Mouse (Mus musculus) kidney, postnatal 0 days (tissue): ENCODE results near the gene Rsbn1. TPM values are rescaled to one million over a fixed set of nuclear protein-coding genes. Genes with fewer than 3 reads are reported as not detected.

Source experiments
- ATAC-seq: fragments of 200-750 bp; cut with Nextera tagmentation; replicated peaks from 2 replicates; pipeline ENCODE4 v1.8.0; 2017; ENCODE audit warnings: low read depth, moderate number of reproducible peaks, moderate TSS enrichment, moderate library complexity; ENCODE audit not compliant: low FRiP score
- DNase-seq: peaks from one replicate; pipeline ENCODE4 v3.0.0-alpha.2; 2016; ENCODE audit warnings: low spot score
- H3K27ac ChIP-seq: fragments of 300-500 bp; sonication (generic); 2 replicates; pipeline ENCODE4 v1.5.1; 2014; ENCODE audit warnings: mild to moderate bottlenecking
- H3K27me3 ChIP-seq: fragments of 300-500 bp; sonication (generic); 2 replicates; pipeline ENCODE4 v1.6.1; 2014; ENCODE audit warnings: low read length, mixed read lengths; ENCODE audit not compliant: insufficient read depth
- H3K36me3 ChIP-seq: fragments of 300-500 bp; sonication (generic); 2 replicates; pipeline ENCODE4 v1.6.1; 2014; ENCODE audit warnings: low read length, mixed read lengths; ENCODE audit not compliant: insufficient read depth
- H3K4me1 ChIP-seq: fragments of 300-500 bp; sonication (generic); replicated peaks from 2 replicates; pipeline ENCODE4 v1.6.1; 2014; ENCODE audit warnings: antibody characterized with exemption, low read length, mixed read lengths; ENCODE audit not compliant: insufficient read depth
- H3K4me2 ChIP-seq: fragments of 300-500 bp; sonication (generic); 2 replicates; pipeline ENCODE4 v1.6.1; 2014; ENCODE audit warnings: mild to moderate bottlenecking, low read length, moderate library complexity, mixed read lengths
- H3K4me3 ChIP-seq: fragments of 300-500 bp; sonication (generic); replicated peaks from 2 replicates; pipeline ENCODE4 v1.5.1; 2014; ENCODE audit warnings: low read depth, low read length
- H3K9ac ChIP-seq: fragments of 300-500 bp; sonication (generic); 2 replicates; pipeline ENCODE4 v1.6.1; 2014; ENCODE audit warnings: low read depth, low read length
- H3K9me3 ChIP-seq: fragments of 300-500 bp; sonication (generic); replicated peaks from 2 replicates; pipeline ENCODE4 v1.6.1; 2016; ENCODE audit warnings: low read length, inconsistent platforms, mixed read lengths
- CTCF ChIP-seq: IDR thresholded peaks from 2 replicates; pipeline ENCODE4 v1.5.1; 2016; ENCODE audit warnings: antibody characterized with exemption, low read depth, mild to moderate bottlenecking, moderate library complexity
- WGBS: fragments of 180-500 bp; shearing (Covaris S2); extraction: QIAGEN DNeasy Blood & Tissue Kit; methylation state at CpG from one replicate; pipeline ENCODE4 v1.1.7; 2014; 5-methylcytosine and 5-hydroxymethylcytosine counted together
- polyA plus RNA-seq: library from polyadenylated mRNA; unstranded; fragments of >200 nt; fragmentation: Nextera tagmentation; extraction: Ambion mirVana; gene quantifications from 2 replicates; pipeline ENCODE4 v1.2.1, GENCODE M21; 2015

The Rsbn1 gene
- polyA plus RNA-seq, 1 experiment from 2014 or later = 11.4 TPM

- 93% methylated on average over 3 of the region's 3 CpGs for WGBS
- no peak for DNase-seq
Measured at GRCm38 (mm10) chr3:103991271-103991670, 77.4 kb downstream of the Rsbn1 start.

GRCm38 (mm10) chr3:103998724-103999123 lies 84.8 kb downstream of the Rsbn1 start:
- no peak for TF ChIP-seq CTCF
- Histone ChIP-seq H3K4me3 (no peak overlapping the region), H3K36me3 (peaks cover 35% of the 10 kb centered on the region), H3K9me3 (no peaks in the 10 kb centered on the region), H3K9ac (no peak overlapping the region), H3K27me3 (no peaks in the 10 kb centered on the region), H3K4me1 (no peaks in the 10 kb centered on the region), H3K27ac (no peak overlapping the region), H3K4me2 (no peak overlapping the region)
- WGBS = 89% methylated on average over 4 of the region's 4 CpGs
- DNase-seq (no peak), ATAC-seq (no peak)

More at GRCm38 (mm10) chr3:103991271-103991670, 77.4 kb downstream of the Rsbn1 start:
- no peak for ATAC-seq
- TF ChIP-seq CTCF = no peak
- H3K27me3 ChIP-seq = no peaks in the 10 kb centered on the region
- H3K4me2 ChIP-seq = no peak overlapping the region
- no peak overlapping the region for H3K9ac ChIP-seq
- H3K9me3 ChIP-seq = no peaks in the 10 kb centered on the region
- H3K36me3 ChIP-seq = peaks cover 47% of the 10 kb centered on the region; the same call in 1 of the 2 replicates
- H3K4me1 ChIP-seq = no peaks in the 10 kb centered on the region
- H3K27ac ChIP-seq = no peak overlapping the region
- no peak overlapping the region for H3K4me3 ChIP-seq

- no peak overlapping the region for H3K27ac ChIP-seq
- no peaks in the 10 kb centered on the region for H3K4me1 ChIP-seq
- H3K4me3 ChIP-seq = no peak overlapping the region
- H3K9ac ChIP-seq = no peak overlapping the region
- WGBS = 88% methylated on average over 8 of the region's 8 CpGs
- H3K4me2 ChIP-seq = no peak overlapping the region
- no peaks in the 10 kb centered on the region for H3K9me3 ChIP-seq
- ATAC-seq (no peak), DNase-seq (no peak)
- no peak for TF ChIP-seq CTCF
- H3K36me3 ChIP-seq = peaks cover 29% of the 10 kb centered on the region
- no peaks in the 10 kb centered on the region for H3K27me3 ChIP-seq
Measured at GRCm38 (mm10) chr3:104006896-104007466, 93.1 kb downstream of the Rsbn1 start.

GRCm38 (mm10) chr3:104007479-104007878 lies 93.6 kb downstream of the Rsbn1 start:
- H3K9me3 ChIP-seq = no peaks in the 10 kb centered on the region
- no peak for DNase-seq
- H3K4me1 ChIP-seq = no peaks in the 10 kb centered on the region
- no peaks in the 10 kb centered on the region for H3K27me3 ChIP-seq
- 0 out of 2 replicates have a peak, but pooled peaks have one; percentile 36 for ATAC-seq
- 87% methylated on average over 8 of the region's 8 CpGs for WGBS
- peaks cover 30% of the 10 kb centered on the region for H3K36me3 ChIP-seq
- H3K4me3 ChIP-seq = no peak overlapping the region
- TF ChIP-seq CTCF = no peak
- no peak overlapping the region for H3K9ac ChIP-seq
- H3K27ac ChIP-seq = no peak overlapping the region
- H3K4me2 ChIP-seq = no peak overlapping the region

GRCm38 (mm10) chr3:104009924-104010662 lies 96.2 kb downstream of the Rsbn1 start:
- Histone ChIP-seq H3K27me3 (no peaks in the 10 kb centered on the region), H3K9me3 (no peaks in the 10 kb centered on the region), H3K9ac (no peak overlapping the region), H3K4me1 (no peaks in the 10 kb centered on the region), H3K4me3 (no peak overlapping the region), H3K36me3 (peaks cover 29% of the 10 kb centered on the region), H3K27ac (no peak overlapping the region), H3K4me2 (no peak overlapping the region)
- TF ChIP-seq CTCF = peak; percentile 28; the same call in 1 of the 2 replicates
- DNase-seq (no peak), ATAC-seq (no peak)
- WGBS = 91% methylated on average over 5 of the region's 5 CpGs

- Histone ChIP-seq H3K9me3 (no peaks in the 10 kb centered on the region), H3K4me2 (no peak overlapping the region), H3K4me3 (no peak overlapping the region), H3K4me1 (no peaks in the 10 kb centered on the region), H3K27ac (no peak overlapping the region), H3K36me3 (peaks cover 35% of the 10 kb centered on the region), H3K9ac (no peak overlapping the region), H3K27me3 (no peaks in the 10 kb centered on the region)
- WGBS = 89% methylated on average over 2 of the region's 2 CpGs
- DNase-seq (no peak), ATAC-seq (no peak)
- TF ChIP-seq CTCF = no peak
Measured at GRCm38 (mm10) chr3:104011972-104012371, 98.1 kb downstream of the Rsbn1 start.

Other genes starting within 250 kb of the Rsbn1 start
- 48.5 and 51.2 TPM in 2 replicates for gene Olfml3, start 176.1 kb upstream of the Rsbn1 start, polyA plus RNA-seq
- not detected in 2 replicates for gene Gm10964, start 174.8 kb upstream of the Rsbn1 start, polyA plus RNA-seq
- gene Hipk1, start 122.6 kb upstream of the Rsbn1 start, polyA plus RNA-seq = 9.8 and 10.2 TPM in 2 replicates
- 23.1 and 27.1 TPM in 2 replicates for gene Dclre1b, start 104.7 kb upstream of the Rsbn1 start, polyA plus RNA-seq
- 15.9 and 16.3 TPM in 2 replicates for gene Ap4b1, start 104.6 kb upstream of the Rsbn1 start, polyA plus RNA-seq
- 0.12 and 0.14 TPM in 2 replicates for gene Gm43064, start 104.5 kb upstream of the Rsbn1 start, polyA plus RNA-seq
- gene Bcl2l15, start 81.5 kb upstream of the Rsbn1 start, polyA plus RNA-seq = 0.08 TPM in 1 of 2 replicates, not detected in the other
- 0.57 and 0.79 TPM in 2 replicates for gene Ptpn22, start 54.3 kb upstream of the Rsbn1 start, polyA plus RNA-seq
- gene Phtf1, start 54.0 kb downstream of the Rsbn1 start, polyA plus RNA-seq = 21.8 TPM in 2 replicates